Mouse (Mus musculus) heart, postnatal 0 days (tissue): ENCODE data around the gene Rtp1. TPM values are rescaled to one million over a fixed set of nuclear protein-coding genes. Genes with fewer than 3 reads are reported as not detected.

Experiments used
- ATAC-seq: fragments of 200-750 bp; cut with Nextera tagmentation; 2 replicates; pipeline ENCODE4 v1.8.0; 2017; ENCODE audit warnings: low read depth, moderate number of reproducible peaks, moderate library complexity; ENCODE audit not compliant: insufficient read depth
- DNase-seq: peaks from one replicate; pipeline ENCODE4 v3.0.0-alpha.2; 2016; ENCODE audit warnings: low spot score
- H3K27ac ChIP-seq: fragments of 300-500 bp; sonication (generic); 2 replicates; pipeline ENCODE4 v1.5.1; 2014; ENCODE audit warnings: low read depth, mild to moderate bottlenecking
- H3K27me3 ChIP-seq: fragments of 300-500 bp; sonication (generic); 2 replicates; pipeline ENCODE4 v1.6.1; 2014; ENCODE audit warnings: low read length, mixed read lengths; ENCODE audit not compliant: control insufficient read depth, insufficient read depth
- H3K36me3 ChIP-seq: fragments of 300-500 bp; sonication (generic); replicated peaks from 2 replicates; pipeline ENCODE4 v1.6.1; 2014; ENCODE audit warnings: low read length, mixed read lengths; ENCODE audit not compliant: control insufficient read depth, insufficient read depth
- H3K4me1 ChIP-seq: fragments of 300-500 bp; sonication (generic); 2 replicates; pipeline ENCODE4 v1.6.1; 2014; ENCODE audit warnings: antibody characterized with exemption; ENCODE audit not compliant: control insufficient read depth, insufficient read depth
- H3K4me2 ChIP-seq: fragments of 300-500 bp; sonication (generic); 2 replicates; pipeline ENCODE4 v1.6.1; 2014; ENCODE audit warnings: low read depth, mild to moderate bottlenecking, low read length, moderate library complexity
- H3K4me3 ChIP-seq: fragments of 300-500 bp; sonication (generic); 2 replicates; pipeline ENCODE4 v1.5.1; 2014; ENCODE audit warnings: low read depth, low read length
- H3K9ac ChIP-seq: fragments of 300-500 bp; sonication (generic); replicated peaks from 2 replicates; pipeline ENCODE4 v1.6.1; 2014; ENCODE audit warnings: low read depth, low read length, mixed read lengths
- H3K9me3 ChIP-seq: fragments of 300-500 bp; sonication (generic); replicated peaks from 2 replicates; pipeline ENCODE4 v1.6.1; 2016; ENCODE audit warnings: low read length; ENCODE audit not compliant: control insufficient read depth
- CTCF ChIP-seq: IDR thresholded peaks from 2 replicates; pipeline ENCODE4 v1.5.1; 2016; ENCODE audit warnings: antibody characterized with exemption, control low read depth, low read depth
- EP300 ChIP-seq: IDR thresholded peaks from 2 replicates; pipeline ENCODE4 v1.6.1; 2016; ENCODE audit warnings: antibody characterized with exemption, low read depth
- WGBS: fragments of 180-500 bp; shearing (Covaris S2); extraction: QIAGEN DNeasy Blood & Tissue Kit; methylation state at CpG from one replicate; pipeline ENCODE4 v1.1.7; 2014; 5-methylcytosine and 5-hydroxymethylcytosine counted together
- polyA plus RNA-seq: library from polyadenylated mRNA; unstranded; fragments of >200 nt; fragmentation: Nextera tagmentation; extraction: Ambion mirVana; gene quantifications from 2 replicates; pipeline ENCODE4 v1.2.1, GENCODE M21; 2015
- total RNA-seq: library from RNA; depleted of rRNA; stranded (reverse); fragments of >200 nt; gene quantifications from 2 replicates; pipeline ENCODE4 v1.2.3, GENCODE M21; 2014; ENCODE audit warnings: low replicate concordance; rRNA removed

Rtp1 gene
- not detected in 2 replicates for total RNA-seq
- not detected in 2 replicates for polyA plus RNA-seq

DNA sequence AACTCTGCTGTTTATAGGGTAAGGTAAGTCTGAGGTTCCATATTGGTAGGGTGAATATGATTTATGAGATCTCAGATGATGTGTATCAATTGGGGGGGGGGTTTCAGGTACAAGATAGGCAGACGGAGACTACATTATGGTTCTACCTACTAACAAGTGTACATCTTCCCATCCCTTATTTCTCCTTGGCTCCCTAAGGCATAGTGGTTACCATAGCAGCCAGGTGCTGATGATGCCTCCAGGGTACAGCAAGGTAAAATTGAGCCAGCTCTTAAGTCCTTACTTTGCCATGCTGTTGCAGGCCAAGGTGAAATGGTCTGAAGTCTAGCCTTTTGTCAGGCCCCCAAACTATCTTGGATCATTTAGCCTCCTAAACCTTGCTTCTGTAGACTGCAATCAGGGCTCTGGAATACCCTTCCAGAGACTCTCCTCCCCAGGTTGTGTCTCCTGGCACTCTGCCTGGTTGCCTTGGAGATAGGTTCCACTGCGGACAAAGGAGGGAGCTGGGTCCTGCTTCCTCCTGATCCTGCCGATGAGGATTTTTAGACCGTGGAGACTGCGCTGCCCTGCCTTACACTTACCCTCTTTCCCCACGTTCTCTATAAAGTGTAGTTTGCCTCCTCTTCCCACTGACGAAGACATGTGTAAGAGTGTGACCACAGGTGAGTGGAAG is at the start of gene Rtp1:
Gene Rtp1, plus strand, starts transcription at position 487 of the 673 bp plus-strand sequence.
- no peaks in the 10 kb centered on the region for H3K27me3 ChIP-seq
- no peak within 1 kb of the TSS for H3K4me3 ChIP-seq

DNA sequence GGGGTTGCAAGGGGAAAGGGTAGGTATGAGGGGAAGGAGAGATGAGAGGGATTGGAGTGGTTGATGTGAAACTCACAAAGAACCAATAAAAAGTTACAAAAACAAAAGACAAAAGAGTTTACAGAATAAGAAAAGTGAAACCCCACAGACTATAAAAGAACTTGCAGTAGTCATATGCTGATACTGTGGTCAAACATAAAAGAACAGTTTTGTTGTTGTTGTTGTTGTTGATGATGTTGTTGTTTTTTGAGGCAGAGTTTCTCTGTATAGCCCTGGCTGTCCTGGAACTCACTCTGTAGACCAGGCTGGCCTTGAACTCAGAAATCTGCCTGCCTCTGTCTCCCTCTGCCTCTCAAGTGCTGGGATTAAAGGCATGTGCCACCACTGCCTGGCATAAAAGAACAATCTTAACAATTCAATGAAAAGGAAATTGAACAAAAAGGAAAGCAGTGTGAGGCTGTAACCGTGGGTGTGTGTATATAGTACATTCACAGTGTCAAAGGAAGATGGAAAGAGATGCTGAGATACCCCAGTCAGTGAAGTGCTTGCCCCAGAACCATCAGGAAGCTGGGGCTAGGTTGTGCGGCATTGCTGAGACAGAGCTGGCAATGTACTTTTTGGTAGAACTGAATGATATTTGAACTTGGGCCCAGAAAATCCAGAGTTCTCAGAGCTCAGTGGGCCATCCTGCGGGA is 49.2 kb upstream of the Rtp1 start:
- no peak for ATAC-seq
- H3K4me3 ChIP-seq: no peak overlapping the region
- peaks cover 6% of the 10 kb centered on the region; the same call in 1 of the 2 replicates for H3K9me3 ChIP-seq
- H3K27ac ChIP-seq: no peak overlapping the region
- H3K9ac ChIP-seq: no peak overlapping the region
- WGBS: 73% methylated on average over 3 of the region's 3 CpGs
- TF ChIP-seq CTCF (no peak), EP300 (no peak)
- no peaks in the 10 kb centered on the region for H3K27me3 ChIP-seq
- no peaks in the 10 kb centered on the region for H3K4me1 ChIP-seq
- no peak for DNase-seq
- no peak overlapping the region for H3K4me2 ChIP-seq
- no peaks in the 10 kb centered on the region for H3K36me3 ChIP-seq

More for the DNA sequence above, at the start of gene Rtp1:
- WGBS: 60% methylated on average over 7 of the region's 7 CpGs
- ATAC-seq (no peak), DNase-seq (no peak)
- no peaks in the 10 kb centered on the region for H3K4me1 ChIP-seq
- no peak within 1 kb of the TSS for H3K9ac ChIP-seq
- H3K36me3 ChIP-seq: no peaks in the 10 kb centered on the region
- H3K4me2 ChIP-seq: no peak within 1 kb of the TSS
- no peaks in the 10 kb centered on the region for H3K9me3 ChIP-seq
- no peak within 1 kb of the TSS for H3K27ac ChIP-seq
- no peak for TF ChIP-seq CTCF

DNA sequence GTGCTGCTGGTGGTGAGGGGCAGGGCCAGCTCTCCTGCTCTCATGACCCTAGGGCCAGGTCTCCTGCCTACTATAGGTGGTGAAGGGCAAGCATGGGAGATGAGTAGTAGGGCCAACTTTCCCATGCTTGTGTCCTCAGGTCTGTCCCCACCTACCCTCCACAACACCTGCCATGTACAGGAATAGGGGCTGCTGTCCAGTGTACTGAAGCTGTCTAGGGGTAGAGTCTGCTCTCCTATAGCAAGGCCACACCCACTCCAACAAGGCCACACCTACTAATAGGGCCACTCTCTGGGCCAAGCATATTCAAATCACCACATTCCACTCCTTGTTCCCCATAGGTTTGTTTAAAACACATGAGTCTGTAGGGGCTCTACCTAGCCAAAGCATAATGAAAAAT is 44.6 kb upstream of the Rtp1 start:
- Histone ChIP-seq H3K27me3 (no peaks in the 10 kb centered on the region), H3K27ac (no peak overlapping the region), H3K4me1 (no peaks in the 10 kb centered on the region), H3K36me3 (no peaks in the 10 kb centered on the region), H3K4me3 (no peak overlapping the region), H3K9me3 (peaks cover 11% of the 10 kb centered on the region), H3K4me2 (no peak overlapping the region), H3K9ac (no peak overlapping the region)
- TF ChIP-seq CTCF (no peak), EP300 (no peak)
- no peak for DNase-seq
- ATAC-seq: no peak

DNA sequence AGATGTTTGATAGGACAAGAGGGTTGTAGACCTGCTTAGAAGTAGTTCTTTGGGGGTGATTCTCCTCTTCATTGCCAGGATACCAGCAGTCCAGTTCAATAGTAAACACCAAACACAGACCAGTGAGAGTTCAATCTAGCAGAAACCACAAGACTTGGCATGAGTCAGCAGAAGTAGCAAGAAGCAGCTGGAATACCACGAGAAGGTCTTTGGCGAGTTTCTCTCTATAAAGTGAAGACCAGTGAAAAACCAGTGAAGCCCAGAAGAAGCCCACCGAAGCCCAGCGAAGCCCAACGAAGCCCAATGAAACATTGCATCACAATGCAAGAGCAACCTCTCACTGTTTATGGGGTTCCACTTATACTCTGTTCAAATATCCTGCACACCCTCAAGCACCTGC is 31.0 kb upstream of the Rtp1 start:
- Histone ChIP-seq H3K4me3 (no peak overlapping the region), H3K36me3 (no peaks in the 10 kb centered on the region), H3K4me2 (no peak overlapping the region), H3K27ac (no peak overlapping the region), H3K27me3 (no peaks in the 10 kb centered on the region), H3K4me1 (no peaks in the 10 kb centered on the region), H3K9ac (no peak overlapping the region), H3K9me3 (no peaks in the 10 kb centered on the region)
- WGBS: 82% methylated on average over 5 of the region's 5 CpGs
- no peak for TF ChIP-seq CTCF
- TF ChIP-seq EP300: no peak
- no peak for ATAC-seq
- DNase-seq: no peak

DNA sequence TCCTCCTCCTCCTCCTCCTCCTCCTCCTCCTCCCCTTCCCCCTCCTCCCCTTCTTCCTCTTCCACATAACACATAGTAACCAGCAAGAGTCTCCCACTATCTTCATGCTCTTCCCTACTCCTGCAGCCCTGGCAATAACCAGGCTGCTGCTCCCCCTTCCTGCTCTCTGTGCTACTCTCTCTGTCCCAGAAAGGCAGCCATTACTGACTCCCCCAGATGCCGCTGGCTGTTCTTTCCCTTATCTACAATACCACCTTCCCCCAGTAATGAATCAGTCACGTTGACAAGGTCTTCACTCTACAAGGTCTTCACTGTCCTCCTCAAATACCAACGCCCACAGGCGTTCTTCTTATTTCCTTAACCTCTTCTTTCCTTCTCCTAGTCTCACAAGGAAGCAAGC is 27.5 kb upstream of the Rtp1 start:
- Histone ChIP-seq H3K27me3 (no peaks in the 10 kb centered on the region), H3K36me3 (no peaks in the 10 kb centered on the region), H3K4me2 (no peak overlapping the region), H3K9ac (no peak overlapping the region), H3K27ac (no peak overlapping the region), H3K4me3 (no peak overlapping the region), H3K4me1 (no peaks in the 10 kb centered on the region), H3K9me3 (no peaks in the 10 kb centered on the region)
- DNase-seq (no peak), ATAC-seq (no peak)
- WGBS: 35% methylated on average over 4 of the region's 4 CpGs
- TF ChIP-seq CTCF: no peak
- TF ChIP-seq EP300: no peak

DNA sequence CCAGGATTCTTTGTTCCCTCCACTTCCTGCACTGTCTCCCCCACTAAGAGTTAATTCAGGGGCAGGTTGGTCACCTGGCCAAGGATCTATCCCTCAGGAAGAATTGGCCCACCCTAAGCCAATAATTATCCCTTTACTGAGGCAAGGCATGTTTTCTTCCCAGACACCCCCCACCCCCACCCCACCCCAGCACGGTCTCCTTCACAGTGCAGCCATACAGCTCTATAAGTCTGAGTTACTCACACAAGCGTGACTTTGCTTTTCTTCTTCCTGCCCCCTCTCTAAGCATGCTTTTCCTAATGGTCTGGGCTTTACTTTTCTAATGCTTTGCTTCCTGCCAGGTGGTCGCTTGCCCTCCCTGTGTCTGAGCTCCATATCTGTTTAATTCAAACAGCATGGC is 27.0 kb upstream of the Rtp1 start:
- no peak for DNase-seq
- no peak overlapping the region for H3K4me3 ChIP-seq
- H3K4me2 ChIP-seq: no peak overlapping the region
- H3K36me3 ChIP-seq: no peaks in the 10 kb centered on the region
- H3K9me3 ChIP-seq: no peaks in the 10 kb centered on the region
- H3K27ac ChIP-seq: no peak overlapping the region
- TF ChIP-seq EP300: no peak
- no peak for TF ChIP-seq CTCF
- no peak overlapping the region for H3K9ac ChIP-seq
- WGBS: 73% methylated on average over 3 of the region's 3 CpGs
- H3K27me3 ChIP-seq: no peaks in the 10 kb centered on the region
- no peaks in the 10 kb centered on the region for H3K4me1 ChIP-seq
- ATAC-seq: no peak
